Mouse (Mus musculus) bone marrow macrophage, adult 2 months (primary cell): ENCODE measurements around the gene Tcf20.

Experiments
- CTCF ChIP-seq: IDR thresholded peaks from 2 replicates; pipeline ENCODE4 v1.5.1; 2012; ENCODE audit warnings: low read depth, mild to moderate bottlenecking, low read length, moderate library complexity
- POLR2A ChIP-seq: IDR thresholded peaks from 2 replicates; pipeline ENCODE4 v1.6.1; 2012; ENCODE audit warnings: mild to moderate bottlenecking, low read depth, low read length, borderline replicate concordance

- TF ChIP-seq CTCF (no peak), POLR2A (no peak)
These were observed 8.1 kb downstream of the Tcf20 start for GRCm38 (mm10) chr15:82979531-82979930.
